Mouse (Mus musculus): ENCODE results near the gene Syt1. TPM values are rescaled to one million over a fixed set of nuclear protein-coding genes. Genes with fewer than 3 reads are reported as not detected.

The Syt1 gene
- polyA plus RNA-seq, 1 experiment from 2014 or later: 3.3 TPM

DNA sequence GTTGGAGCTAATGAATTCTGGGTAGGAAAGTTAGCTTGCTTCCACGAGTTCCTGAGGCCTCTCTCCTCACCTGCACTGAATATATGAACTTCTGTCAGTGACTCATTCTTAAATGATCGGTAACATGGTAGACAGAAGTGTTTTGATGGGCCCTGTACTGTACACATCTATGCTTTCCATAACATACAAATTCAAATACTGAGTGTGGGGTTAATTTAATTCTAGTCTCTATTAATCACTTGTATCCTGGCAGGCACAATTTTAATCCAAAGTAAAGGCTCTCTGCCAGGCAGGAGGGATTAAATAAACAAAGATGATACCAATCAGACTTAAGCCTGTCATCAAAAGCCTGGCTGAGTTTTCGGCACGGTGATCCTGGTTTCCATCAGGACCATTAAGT is 136.1 kb downstream of the Syt1 start:
- Histone ChIP-seq H3K4me3 (no peak overlapping the region), H3K4me1 (no peaks in the 10 kb centered on the region), H3K27ac (replicated peaks) (no peak overlapping the region), H3K9me3 (no peaks in the 10 kb centered on the region), H3K27me3 (replicated peaks; ENCODE audit: low read depth, poor library complexity, severe bottlenecking) (no peaks in the 10 kb centered on the region), H3K36me3 (replicated peaks) (no peaks in the 10 kb centered on the region)
- no peak for DNase-seq (ENCODE audit: low spot score)
- WGBS: 67% methylated on average over 4 of the region's 4 CpGs

DNA sequence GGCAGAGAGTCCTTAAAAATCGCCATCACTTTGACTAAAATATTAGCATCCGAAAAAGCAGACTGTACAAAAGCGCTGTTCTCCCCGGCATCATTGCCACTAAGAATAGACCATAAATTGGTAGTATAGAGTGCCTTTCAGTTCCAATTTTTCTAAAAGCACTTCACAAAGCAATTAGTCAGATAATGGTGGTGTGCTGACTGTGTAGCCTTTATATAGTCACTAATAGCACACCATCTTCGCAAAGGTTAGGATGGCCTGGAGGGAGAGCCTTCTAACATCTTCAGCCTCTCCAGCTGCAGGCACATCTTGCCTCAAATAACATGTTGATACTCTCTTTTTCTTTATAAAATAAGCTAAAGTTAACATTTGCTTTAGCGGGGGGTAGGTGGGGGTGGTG is 138.4 kb downstream of the Syt1 start:
- 87% methylated on average over 6 of the region's 6 CpGs for whole genome bisulfite sequencing
- no peaks in the 10 kb centered on the region for H3K36me3 ChIP-seq (replicated peaks)
- no peak overlapping the region for H3K27ac ChIP-seq (replicated peaks)
- H3K27me3 ChIP-seq (replicated peaks; ENCODE audit: low read depth, poor library complexity, severe bottlenecking): no peaks in the 10 kb centered on the region
- DNase-seq (ENCODE audit: low spot score): no peak
- no peaks in the 10 kb centered on the region for H3K4me1 ChIP-seq
- H3K9me3 ChIP-seq: no peaks in the 10 kb centered on the region
- no peak overlapping the region for H3K4me3 ChIP-seq

GRCm38 (mm10) chr10:108870586-108870985 is 140.2 kb downstream of the Syt1 start:
- Histone ChIP-seq H3K4me3 (no peak overlapping the region), H3K27ac (replicated peaks) (no peak overlapping the region), H3K36me3 (replicated peaks) (no peaks in the 10 kb centered on the region), H3K27me3 (replicated peaks; ENCODE audit: low read depth, poor library complexity, severe bottlenecking) (no peaks in the 10 kb centered on the region), H3K4me1 (no peaks in the 10 kb centered on the region), H3K9me3 (no peaks in the 10 kb centered on the region)
- no peak for DNase-seq (ENCODE audit: low spot score)
- WGBS: 91% methylated on average over 4 of the region's 4 CpGs

DNA sequence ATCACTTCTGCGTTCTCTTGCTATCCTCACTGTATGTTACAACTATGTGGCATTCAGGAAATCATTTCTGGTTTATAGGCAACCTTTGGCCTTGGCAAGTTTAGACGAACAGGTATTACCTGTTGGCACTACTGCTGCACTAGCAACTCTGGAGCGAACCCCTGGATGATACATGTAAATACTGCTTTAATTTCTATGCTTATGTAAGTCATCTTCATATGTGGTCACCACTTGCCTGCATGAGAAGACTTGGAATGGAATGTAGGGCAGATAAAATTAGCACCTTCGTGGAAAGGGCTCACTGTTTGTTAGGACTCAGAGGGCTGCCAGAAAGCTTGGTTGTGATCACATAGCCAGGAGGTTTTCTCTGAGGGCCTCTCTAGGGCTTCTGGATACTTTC is 142.6 kb downstream of the Syt1 start:
- Histone ChIP-seq H3K4me1 (no peaks in the 10 kb centered on the region), H3K9me3 (no peaks in the 10 kb centered on the region), H3K4me3 (no peak overlapping the region), H3K27me3 (replicated peaks; ENCODE audit: low read depth, poor library complexity, severe bottlenecking) (no peaks in the 10 kb centered on the region), H3K27ac (replicated peaks) (no peak overlapping the region), H3K36me3 (replicated peaks) (no peaks in the 10 kb centered on the region)
- no peak for DNase-seq (ENCODE audit: low spot score)
- WGBS: 89% methylated on average over 4 of the region's 4 CpGs

DNA sequence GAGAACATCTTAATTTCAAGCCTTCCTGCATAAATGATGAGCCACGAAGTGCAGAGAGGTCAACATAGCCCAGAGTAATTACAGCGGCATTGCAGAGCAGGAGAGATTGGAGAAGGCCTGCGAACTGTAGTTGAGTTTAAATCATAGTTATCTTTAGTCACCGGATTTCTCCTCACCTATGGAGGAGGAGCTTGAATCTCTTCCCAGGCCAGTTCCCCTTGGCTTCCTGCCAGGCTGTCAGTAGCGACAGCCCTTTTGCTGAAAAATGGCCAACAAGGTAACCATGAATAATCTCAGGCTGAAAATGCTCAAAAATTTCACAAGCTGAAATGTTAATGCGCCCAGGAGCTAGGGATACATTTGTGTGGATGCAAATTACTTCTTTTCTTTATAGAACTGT is 143.6 kb downstream of the Syt1 start:
- Histone ChIP-seq H3K27me3 (replicated peaks; ENCODE audit: low read depth, poor library complexity, severe bottlenecking) (no peaks in the 10 kb centered on the region), H3K4me3 (no peak overlapping the region), H3K36me3 (replicated peaks) (no peaks in the 10 kb centered on the region), H3K4me1 (no peaks in the 10 kb centered on the region), H3K27ac (replicated peaks) (no peak overlapping the region), H3K9me3 (no peaks in the 10 kb centered on the region)
- DNase-seq (ENCODE audit: low spot score): no peak
- 88% methylated on average over 6 of the region's 6 CpGs for WGBS

DNA sequence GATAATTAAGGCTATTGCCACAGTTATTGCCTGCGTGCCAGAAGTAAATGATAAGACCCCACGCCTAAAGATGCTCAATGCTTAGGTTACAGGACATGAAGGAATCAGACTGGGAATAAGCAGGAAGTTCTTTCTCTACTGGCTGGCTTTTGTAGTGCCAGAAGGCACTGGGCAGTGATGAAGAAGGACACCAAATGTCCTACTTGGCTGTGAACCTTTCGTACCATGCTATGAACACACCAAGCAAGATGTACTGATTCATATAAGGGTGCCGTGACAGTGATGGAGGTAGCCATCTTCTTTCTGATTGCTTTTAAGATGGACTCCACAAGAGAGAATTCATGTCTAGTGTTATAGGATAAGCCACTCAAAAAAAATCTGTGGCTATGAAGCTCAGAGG is 145.2 kb downstream of the Syt1 start:
- Histone ChIP-seq H3K4me1 (no peaks in the 10 kb centered on the region), H3K27me3 (replicated peaks; ENCODE audit: low read depth, poor library complexity, severe bottlenecking) (no peaks in the 10 kb centered on the region), H3K4me3 (no peak overlapping the region), H3K9me3 (no peaks in the 10 kb centered on the region), H3K27ac (replicated peaks) (no peak overlapping the region), H3K36me3 (replicated peaks) (no peaks in the 10 kb centered on the region)
- 90% methylated on average over 4 of the region's 4 CpGs for WGBS
- no peak for DNase-seq (ENCODE audit: low spot score)

DNA sequence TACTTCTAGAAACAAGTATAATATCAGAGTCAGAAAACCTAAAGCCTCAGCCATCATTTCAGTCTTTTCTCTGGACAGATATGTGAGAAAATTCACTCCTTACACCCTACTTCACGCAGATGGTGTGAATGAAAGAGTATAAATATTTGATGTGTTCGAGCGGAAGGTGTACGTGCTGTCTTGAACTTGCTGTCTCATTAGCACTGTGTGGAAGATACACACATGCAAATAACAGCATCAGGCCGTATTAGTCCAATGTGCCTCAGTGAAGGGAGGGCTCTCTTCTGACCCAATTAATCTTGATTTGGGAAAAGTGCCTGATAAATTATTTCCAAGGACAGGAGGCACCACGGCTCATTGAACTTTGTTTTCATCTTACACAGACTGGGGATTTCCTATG is 154.8 kb downstream of the Syt1 start:
- 91% methylated on average over 6 of the region's 6 CpGs for WGBS
- no peak overlapping the region for H3K4me3 ChIP-seq
- H3K36me3 ChIP-seq (replicated peaks): no peaks in the 10 kb centered on the region
- H3K27me3 ChIP-seq (replicated peaks; ENCODE audit: low read depth, poor library complexity, severe bottlenecking): no peaks in the 10 kb centered on the region
- H3K4me1 ChIP-seq: no peaks in the 10 kb centered on the region
- DNase-seq (ENCODE audit: low spot score): no peak
- H3K27ac ChIP-seq (replicated peaks): no peak overlapping the region
- no peaks in the 10 kb centered on the region for H3K9me3 ChIP-seq

DNA sequence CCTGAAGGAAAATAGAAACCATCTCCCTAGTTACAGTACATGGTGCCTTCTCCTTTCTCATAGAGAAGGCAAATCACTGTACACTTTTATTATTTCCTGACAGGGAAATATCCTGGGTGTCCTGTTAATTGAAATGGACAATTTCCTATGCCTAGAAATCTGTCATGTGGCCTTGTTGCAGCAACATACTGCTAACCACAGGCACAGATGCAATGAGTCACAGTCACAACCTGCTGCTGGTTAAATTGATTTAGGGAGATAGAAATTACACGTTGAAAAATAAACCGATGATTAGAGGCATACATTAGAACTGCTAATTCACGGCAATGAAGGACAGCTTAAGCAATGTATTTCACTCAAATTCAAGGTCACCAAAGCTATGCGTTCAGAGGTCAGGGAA is 158.0 kb downstream of the Syt1 start:
- no peak for DNase-seq (ENCODE audit: low spot score)
- no peaks in the 10 kb centered on the region for H3K4me1 ChIP-seq
- H3K36me3 ChIP-seq (replicated peaks): no peaks in the 10 kb centered on the region
- no peaks in the 10 kb centered on the region for H3K27me3 ChIP-seq (replicated peaks; ENCODE audit: low read depth, poor library complexity, severe bottlenecking)
- WGBS: 77% methylated on average over 4 of the region's 4 CpGs
- H3K9me3 ChIP-seq: no peaks in the 10 kb centered on the region
- no peak overlapping the region for H3K27ac ChIP-seq (replicated peaks)
- H3K4me3 ChIP-seq: no peak overlapping the region

- no peak for DNase-seq (ENCODE audit: low spot score)
- Histone ChIP-seq H3K4me1 (no peaks in the 10 kb centered on the region), H3K27ac (replicated peaks) (no peak overlapping the region), H3K4me3 (no peak overlapping the region), H3K27me3 (replicated peaks; ENCODE audit: low read depth, poor library complexity, severe bottlenecking) (no peaks in the 10 kb centered on the region), H3K9me3 (no peaks in the 10 kb centered on the region), H3K36me3 (replicated peaks) (no peaks in the 10 kb centered on the region)
- 91% methylated on average over 1 of the region's 1 CpGs for WGBS
These were observed 173.3 kb downstream of the Syt1 start for GRCm38 (mm10) chr10:108837434-108837833.

DNA sequence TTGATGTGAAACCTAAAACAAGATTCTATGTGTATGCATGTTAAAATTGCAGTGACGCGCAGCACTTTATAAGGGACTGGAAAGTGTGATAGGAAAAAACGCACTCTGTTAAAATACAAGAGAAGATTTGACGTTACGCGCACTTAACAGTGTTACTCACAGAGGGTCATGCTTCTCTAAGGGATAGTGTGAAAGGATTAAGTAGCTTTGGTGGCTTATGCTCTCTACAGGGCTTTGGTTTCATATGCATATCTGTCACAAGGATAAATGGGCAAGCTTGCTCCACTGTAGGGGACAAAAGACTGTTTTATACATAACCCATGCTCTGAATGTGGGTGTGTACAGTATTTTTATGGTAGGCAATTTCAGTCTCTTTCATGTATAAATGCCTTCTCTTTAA is 178.5 kb downstream of the Syt1 start:
- WGBS: 88% methylated on average over 6 of the region's 6 CpGs
- DNase-seq (ENCODE audit: low spot score): no peak
- H3K9me3 ChIP-seq: no peaks in the 10 kb centered on the region
- no peak overlapping the region for H3K27ac ChIP-seq (replicated peaks)
- no peak overlapping the region for H3K4me3 ChIP-seq
- no peaks in the 10 kb centered on the region for H3K27me3 ChIP-seq (replicated peaks; ENCODE audit: low read depth, poor library complexity, severe bottlenecking)
- H3K36me3 ChIP-seq (replicated peaks): no peaks in the 10 kb centered on the region
- H3K4me1 ChIP-seq: no peaks in the 10 kb centered on the region

GRCm38 (mm10) chr10:108831801-108832200 is 179.0 kb downstream of the Syt1 start:
- WGBS: 77% methylated on average over 6 of the region's 6 CpGs
- H3K27me3 ChIP-seq (replicated peaks; ENCODE audit: low read depth, poor library complexity, severe bottlenecking): no peaks in the 10 kb centered on the region
- no peaks in the 10 kb centered on the region for H3K4me1 ChIP-seq
- H3K9me3 ChIP-seq: no peaks in the 10 kb centered on the region
- no peak overlapping the region for H3K4me3 ChIP-seq
- DNase-seq (ENCODE audit: low spot score): no peak
- no peak overlapping the region for H3K27ac ChIP-seq (replicated peaks)
- H3K36me3 ChIP-seq (replicated peaks): no peaks in the 10 kb centered on the region

GRCm38 (mm10) chr10:108822273-108822672 is 188.5 kb downstream of the Syt1 start:
- Histone ChIP-seq H3K9me3 (no peaks in the 10 kb centered on the region), H3K4me3 (no peak overlapping the region), H3K4me1 (no peaks in the 10 kb centered on the region), H3K27me3 (replicated peaks; ENCODE audit: low read depth, poor library complexity, severe bottlenecking) (no peaks in the 10 kb centered on the region), H3K36me3 (replicated peaks) (no peaks in the 10 kb centered on the region), H3K27ac (replicated peaks) (no peak overlapping the region)
- DNase-seq (ENCODE audit: low spot score): no peak
- WGBS: 91% methylated on average over 6 of the region's 6 CpGs

DNA sequence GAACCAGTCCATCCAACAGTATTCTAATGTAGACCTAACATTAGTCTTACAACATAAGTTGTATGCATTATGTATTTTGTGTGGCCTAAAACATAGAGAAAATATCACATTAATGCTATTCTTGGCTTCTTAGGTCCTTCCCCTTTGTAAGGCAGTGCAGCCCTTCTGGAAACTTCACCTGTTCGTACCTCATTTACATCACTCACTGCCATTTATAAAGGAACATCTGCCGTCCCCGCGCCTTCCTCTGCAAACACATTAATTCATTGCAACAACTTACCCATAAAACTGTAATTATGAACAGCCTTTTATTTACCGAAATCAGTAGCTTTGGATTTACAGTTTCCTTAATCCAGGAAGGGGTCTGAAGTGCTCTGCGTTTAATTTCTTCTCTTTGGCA is 195.4 kb downstream of the Syt1 start:
- Histone ChIP-seq H3K4me3 (no peak overlapping the region), H3K36me3 (replicated peaks) (no peaks in the 10 kb centered on the region), H3K4me1 (no peaks in the 10 kb centered on the region), H3K27ac (replicated peaks) (no peak overlapping the region), H3K27me3 (replicated peaks; ENCODE audit: low read depth, poor library complexity, severe bottlenecking) (no peaks in the 10 kb centered on the region), H3K9me3 (no peaks in the 10 kb centered on the region)
- DNase-seq (ENCODE audit: low spot score): no peak
- 92% methylated on average over 6 of the region's 6 CpGs for WGBS

DNA sequence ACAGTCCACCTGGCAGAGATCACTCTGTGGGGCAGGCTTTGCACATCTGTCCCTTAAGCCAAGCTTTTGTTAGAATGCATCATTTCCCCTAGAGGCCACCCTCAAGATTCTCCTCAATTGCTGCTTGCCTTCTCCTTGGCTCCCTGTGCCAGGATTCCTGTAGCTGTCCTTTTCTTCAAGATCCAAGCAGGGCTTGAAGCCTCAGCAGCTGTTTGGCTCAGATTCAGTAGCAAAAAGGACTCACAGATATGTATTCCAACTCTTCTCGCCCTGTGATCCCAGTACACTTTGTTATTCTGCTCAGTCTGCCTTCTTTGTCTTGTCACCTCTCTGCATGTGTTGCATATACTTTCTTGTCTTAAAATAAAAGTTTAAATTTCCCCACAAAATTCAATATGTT is 206.4 kb downstream of the Syt1 start:
- H3K4me1 ChIP-seq: no peaks in the 10 kb centered on the region
- 83% methylated on average over 1 of the region's 1 CpGs for WGBS
- no peak overlapping the region for H3K27ac ChIP-seq (replicated peaks)
- H3K9me3 ChIP-seq: no peaks in the 10 kb centered on the region
- H3K36me3 ChIP-seq (replicated peaks): no peaks in the 10 kb centered on the region
- no peak overlapping the region for H3K4me3 ChIP-seq
- DNase-seq (ENCODE audit: low spot score): no peak
- H3K27me3 ChIP-seq (replicated peaks; ENCODE audit: low read depth, poor library complexity, severe bottlenecking): no peaks in the 10 kb centered on the region

Data from embryonic facial prominence, embryonic 10.5 days (tissue).